26 mouse cellular contexts compared by ENCODE assay signal in genomic region chr1:39388163-39388562, GRCm38 (mm10). TPM values are rescaled to one million over a fixed set of nuclear protein-coding genes. Genes with fewer than 3 reads are reported as not detected.
DNase-seq lines count a peak whose midpoint lies in the region; ATAC-seq lines count a peak whose summit lies in the region.
"Had no signal": no experiment of that assay in that cellular context is flagged by ENCODE, and none has a peak within 500 bp of the region (broad histone marks: within the 10 kb centered on the region; RNA-seq: fewer than 3 reads in every experiment).

No protein-coding gene starts in this region.

- 80% methylated on average over 2 of the region's 2 CpGs for WGBS in limb, embryonic 15.5 days
- 83% methylated on average over 2 of the region's 2 CpGs for WGBS in limb, embryonic 10.5 days
- WGBS in liver, embryonic 13.5 days (ENCODE audit: insufficient replicate concordance), result 53% methylated on average over 2 of the region's 2 CpGs
- 91% methylated on average over 2 of the region's 2 CpGs for whole genome bisulfite sequencing in hindbrain, embryonic 11.5 days
- 81% methylated on average over 2 of the region's 2 CpGs for WGBS in hindbrain, embryonic 14.5 days

- no peak overlapping the region for H3K27ac ChIP-seq in limb, embryonic 15.5 days
- no peak overlapping the region for H3K27ac ChIP-seq in limb, embryonic 10.5 days
- peak overlapping the region; percentile 39; the same call in 1 of the 2 replicates for H3K27ac ChIP-seq in liver, embryonic 13.5 days
- H3K27ac ChIP-seq in hindbrain, embryonic 11.5 days (ENCODE audit: low read depth, low read length), result no peak overlapping the region
- no peak overlapping the region for H3K27ac ChIP-seq in hindbrain, embryonic 14.5 days
- H3K27ac ChIP-seq: embryonic facial prominence, embryonic 10.5 days; embryonic facial prominence, embryonic 15.5 days; heart, adult 2 months; hindbrain, embryonic 15.5 days; midbrain, embryonic 15.5 days; neural tube, embryonic 15.5 days had no signal

- H3K9ac ChIP-seq in limb, embryonic 15.5 days, result no peak overlapping the region
- H3K9ac ChIP-seq in liver, embryonic 13.5 days, result no peak overlapping the region
- no peak overlapping the region for H3K9ac ChIP-seq in hindbrain, embryonic 11.5 days (ENCODE audit: low read depth, low read length)
- no peak overlapping the region for H3K9ac ChIP-seq in hindbrain, embryonic 14.5 days
- H3K9ac ChIP-seq: embryonic facial prominence, embryonic 15.5 days; heart, embryonic 12.5 days; hindbrain, embryonic 15.5 days; midbrain, embryonic 15.5 days; neural tube, embryonic 15.5 days had no signal

- H3K4me2 ChIP-seq in limb, embryonic 15.5 days, result no peak overlapping the region
- H3K4me2 ChIP-seq in liver, embryonic 13.5 days, result no peak overlapping the region
- H3K4me2 ChIP-seq in hindbrain, embryonic 11.5 days (replicated peaks; ENCODE audit: low read depth, low read length), result no peak overlapping the region
- no peak overlapping the region for H3K4me2 ChIP-seq in hindbrain, embryonic 14.5 days (replicated peaks)
- H3K4me2 ChIP-seq: embryonic facial prominence, embryonic 15.5 days; heart, embryonic 12.5 days; hindbrain, embryonic 15.5 days; midbrain, embryonic 15.5 days; neural tube, embryonic 15.5 days had no signal

- DNase-seq in limb, embryonic 10.5 days (ENCODE audit: low spot score), result no peak
- DNase-seq in liver, result peak; percentile 62
- peak; percentile 43 for DNase-seq in liver, embryonic 13.5 days
- DNase-seq in hindbrain, embryonic 11.5 days (ENCODE audit: low spot score), result no peak
- no peak for DNase-seq in hindbrain, embryonic 14.5 days (ENCODE audit: low spot score)
- DNase-seq: adrenal gland, adult 8-10 months; B cell, adult 2 months; cerebellum, adult 8-10 months; heart, postnatal 4 days; kidney, adult 18-20 months; kidney, postnatal 4 days; layer of hippocampus, postnatal 36 days; lung, postnatal 36 days; right cerebral cortex, postnatal 4 days; thymus, postnatal 14 days had no signal

- no peaks in the 10 kb centered on the region for H3K9me3 ChIP-seq in limb, embryonic 15.5 days
- H3K9me3 ChIP-seq in limb, embryonic 10.5 days (replicated peaks), result no peaks in the 10 kb centered on the region
- H3K9me3 ChIP-seq in liver, embryonic 13.5 days (replicated peaks), result no peaks in the 10 kb centered on the region
- H3K9me3 ChIP-seq in hindbrain, embryonic 11.5 days (ENCODE audit: control insufficient read depth, low read length), result no peaks in the 10 kb centered on the region
- H3K9me3 ChIP-seq in hindbrain, embryonic 14.5 days (ENCODE audit: control insufficient read depth, low read length), result no peaks in the 10 kb centered on the region
- H3K9me3 ChIP-seq: embryonic facial prominence, embryonic 10.5 days; embryonic facial prominence, embryonic 15.5 days; heart, embryonic 12.5 days; hindbrain, embryonic 15.5 days; megakaryocyte, embryonic 14.5 days; midbrain, embryonic 15.5 days; neural tube, embryonic 15.5 days had no signal

- no peak overlapping the region for H3K4me3 ChIP-seq in limb, embryonic 15.5 days
- no peak overlapping the region for H3K4me3 ChIP-seq in limb, embryonic 10.5 days
- H3K4me3 ChIP-seq in liver, embryonic 13.5 days (replicated peaks), result no peak overlapping the region
- no peak overlapping the region for H3K4me3 ChIP-seq in hindbrain, embryonic 11.5 days (ENCODE audit: low read depth, low read length)
- no peak overlapping the region for H3K4me3 ChIP-seq in hindbrain, embryonic 14.5 days (replicated peaks; ENCODE audit: low read length)
- H3K4me3 ChIP-seq: embryonic facial prominence, embryonic 10.5 days; embryonic facial prominence, embryonic 15.5 days; heart, adult 2 months; heart, embryonic 12.5 days; hindbrain, embryonic 15.5 days; megakaryocyte, embryonic 14.5 days; midbrain, embryonic 15.5 days; neural tube, embryonic 15.5 days had no signal

- ATAC-seq in limb, embryonic 15.5 days (ENCODE audit: insufficient number of reproducible peaks, low FRiP score, low TSS enrichment, low read depth), result peak; percentile 37; the same call in 1 of the 2 replicates
- ATAC-seq in liver, embryonic 13.5 days (ENCODE audit: low read depth), result peak; percentile 84
- ATAC-seq in megakaryocyte progenitor cell, adult 5-6 weeks (replicated peaks; ENCODE audit: poor library complexity), result 0 out of 2 replicates have a peak, but pooled peaks have one; percentile 16
- no peak for ATAC-seq in inflammation-experienced regulatory T-cells, adult 6 months
- ATAC-seq in hindbrain, embryonic 11.5 days (ENCODE audit: low FRiP score), result no peak
- no peak for ATAC-seq in hindbrain, embryonic 14.5 days (ENCODE audit: low FRiP score)
- ATAC-seq: midbrain, embryonic 15.5 days had no signal

- H3K4me1 ChIP-seq in limb, embryonic 15.5 days, result no peaks in the 10 kb centered on the region
- no peaks in the 10 kb centered on the region for H3K4me1 ChIP-seq in limb, embryonic 10.5 days
- H3K4me1 ChIP-seq in liver, embryonic 13.5 days (replicated peaks), result peaks cover 44% of the 10 kb centered on the region
- H3K4me1 ChIP-seq in hindbrain, embryonic 11.5 days (replicated peaks; ENCODE audit: control insufficient read depth, insufficient read depth, low read length), result no peaks in the 10 kb centered on the region
- H3K4me1 ChIP-seq in hindbrain, embryonic 14.5 days (replicated peaks; ENCODE audit: control insufficient read depth, insufficient read depth, low read length), result no peaks in the 10 kb centered on the region
- H3K4me1 ChIP-seq: embryonic facial prominence, embryonic 15.5 days; heart, embryonic 12.5 days; hindbrain, embryonic 15.5 days; midbrain, embryonic 15.5 days; neural tube, embryonic 15.5 days had no signal

- H3K36me3 ChIP-seq in limb, embryonic 15.5 days, result peaks cover 4% of the 10 kb centered on the region; the same call in 1 of the 2 replicates
- H3K36me3 ChIP-seq in limb, embryonic 10.5 days, result no peaks in the 10 kb centered on the region
- H3K36me3 ChIP-seq in liver, embryonic 13.5 days, result 0 out of 2 replicates have a peak, but pooled peaks cover 8% of the 10 kb centered on the region
- H3K36me3 ChIP-seq in hindbrain, embryonic 11.5 days (ENCODE audit: control insufficient read depth, insufficient read depth, low read length), result no peaks in the 10 kb centered on the region
- H3K36me3 ChIP-seq in hindbrain, embryonic 14.5 days (replicated peaks; ENCODE audit: control insufficient read depth, insufficient read depth), result no peaks in the 10 kb centered on the region
- H3K36me3 ChIP-seq: embryonic facial prominence, embryonic 10.5 days; hindbrain, embryonic 15.5 days; midbrain, embryonic 15.5 days had no signal

- H3K27me3 ChIP-seq in limb, embryonic 15.5 days, result no peaks in the 10 kb centered on the region
- H3K27me3 ChIP-seq in limb, embryonic 10.5 days (ENCODE audit: low read depth, poor library complexity, severe bottlenecking), result peaks cover 18% of the 10 kb centered on the region
- no peaks in the 10 kb centered on the region for H3K27me3 ChIP-seq in liver, embryonic 13.5 days
- H3K27me3 ChIP-seq in hindbrain, embryonic 11.5 days (ENCODE audit: control insufficient read depth, insufficient read depth, low read length), result no peaks in the 10 kb centered on the region
- H3K27me3 ChIP-seq in hindbrain, embryonic 14.5 days (ENCODE audit: control insufficient read depth, insufficient read depth, low read length), result no peaks in the 10 kb centered on the region
- H3K27me3 ChIP-seq: embryonic facial prominence, embryonic 15.5 days; heart, embryonic 12.5 days; hindbrain, embryonic 15.5 days; midbrain, embryonic 15.5 days; neural tube, embryonic 15.5 days had no signal

RNA-seq across cellular contexts. Expression of gene Rpl31, which starts 20.5 kb away (rescaled TPM):
- 393 and 551 TPM in 2 replicates for polyA plus RNA-seq in limb, embryonic 15.5 days (2015; fragmentation: Nextera tagmentation; extraction: Ambion mirVana)
- polyA plus RNA-seq in limb, embryonic 10.5 days (2016; fragmentation: Nextera tagmentation; extraction: Ambion mirVana), result 467 and 570 TPM in 2 replicates
- 417 and 442 TPM in 2 replicates for polyA plus RNA-seq in liver, embryonic 13.5 days (2015; fragmentation: Nextera tagmentation; extraction: Ambion mirVana)
- total RNA-seq in megakaryocyte progenitor cell, adult 5-6 weeks (2015), result 2,167 and 2,499 TPM in 2 replicates
- total RNA-seq in megakaryocyte progenitor cell, adult 5-6 weeks (2017), result 497 and 660 TPM in 2 replicates
- polyA plus RNA-seq in inflammation-experienced regulatory T-cells, adult 6 months (2017; shearing (Covaris generic)), result 100 to 1,000 TPM; 401 to 497 (median 469) TPM
- 426 and 434 TPM in 2 replicates for polyA plus RNA-seq in hindbrain, embryonic 11.5 days (2014; fragmentation: Nextera tagmentation; extraction: Ambion mirVana)
- 356 and 445 TPM in 2 replicates for polyA plus RNA-seq in hindbrain, embryonic 14.5 days (2014; fragmentation: Nextera tagmentation; extraction: Ambion mirVana)

Comparison
In these comparisons a context has a peak if more than half of its experiments do, and no peak if none do; other contexts are left out.
1. ATAC-seq: peak in limb, embryonic 15.5 days (single experiment), liver, embryonic 13.5 days (single experiment) and megakaryocyte progenitor cell, adult 5-6 weeks (single experiment); none in inflammation-experienced regulatory T-cells, adult 6 months (single experiment), hindbrain, embryonic 11.5 days (single experiment) and hindbrain, embryonic 14.5 days (single experiment).
2. DNase-seq: peak in liver (single experiment) and liver, embryonic 13.5 days (single experiment); none in limb, embryonic 10.5 days (single experiment), hindbrain, embryonic 11.5 days (single experiment) and hindbrain, embryonic 14.5 days (single experiment).